Mouse (Mus musculus) frontal cortex, adult 2 months (tissue): ENCODE results near the gene B9d2. TPM values are rescaled to one million over a fixed set of nuclear protein-coding genes. Genes with fewer than 3 reads are reported as not detected.

Experiments used
- DNase-seq, 2 experiments: peaks; one replicate each; pipeline ENCODE4 v3.0.0; 2022; ENCODE audit warnings: low spot score in 1 of 2; ENCODE audit errors: extremely low spot score in 1 of 2
- polyA plus RNA-seq: library from polyadenylated mRNA; depleted of rRNA; stranded (reverse); fragments of >200 nt; gene quantifications from 2 replicates; pipeline ENCODE4 v1.2.3, GENCODE M21; 2012

The B9d2 gene
- polyA plus RNA-seq, 1 experiment: 54.8 TPM

GRCm38 (mm10) chr7:25672442-25672841 lies 8.1 kb upstream of the B9d2 start:
- DNase-seq: no peak

- DNase-seq: no peak
Observed at GRCm38 (mm10) chr7:25674297-25674696, 6.3 kb upstream of the B9d2 start.

- no peak for DNase-seq
Observed at GRCm38 (mm10) chr7:25674719-25675300, 5.8 kb upstream of the B9d2 start, which contains the start of gene Tmem91. Gene Tmem91 (minus strand): TSS chr7:25675166.

GRCm38 (mm10) chr7:25675405-25675804 lies 5.2 kb upstream of the B9d2 start:
- DNase-seq: no peak

GRCm38 (mm10) chr7:25676085-25676781 lies 4.3 kb upstream of the B9d2 start:
- peak; percentile 86 to 96 for DNase-seq

- DNase-seq: no peak
Observed at GRCm38 (mm10) chr7:25677013-25677412, 3.6 kb upstream of the B9d2 start.

- DNase-seq: no peak
Observed at GRCm38 (mm10) chr7:25679971-25680370, 609 bp upstream of the B9d2 start.

- no peak for DNase-seq
Observed at GRCm38 (mm10) chr7:25681341-25682231, 1.0 kb downstream of the B9d2 start.

GRCm38 (mm10) chr7:25683474-25684180 lies 3.0 kb downstream of the B9d2 start:
- no peak for DNase-seq

GRCm38 (mm10) chr7:25684659-25685058 lies 4.1 kb downstream of the B9d2 start:
- DNase-seq: no peak

- no peak for DNase-seq
Observed at GRCm38 (mm10) chr7:25685926-25686470, 5.4 kb downstream of the B9d2 start.

GRCm38 (mm10) chr7:25686680-25687531 lies 6.3 kb downstream of the B9d2 start, which contains the start of gene Tgfb1:
Gene Tgfb1 (plus strand): TSS chr7:25687002.
- no peak for DNase-seq

GRCm38 (mm10) chr7:25687811-25688401 lies 7.3 kb downstream of the B9d2 start:
- DNase-seq: no peak

GRCm38 (mm10) chr7:25688810-25689586 lies 8.4 kb downstream of the B9d2 start:
- DNase-seq: no peak

GRCm38 (mm10) chr7:25689603-25690021 lies 9.0 kb downstream of the B9d2 start:
- no peak for DNase-seq

GRCm38 (mm10) chr7:25690051-25690450 lies 9.5 kb downstream of the B9d2 start:
- no peak for DNase-seq

- no peak for DNase-seq
Observed at GRCm38 (mm10) chr7:25694104-25694503, 13.5 kb downstream of the B9d2 start.

- no peak for DNase-seq
Observed at GRCm38 (mm10) chr7:25699851-25700250, 19.3 kb downstream of the B9d2 start.
